Mouse (Mus musculus) megakaryocyte-erythroid progenitor cell, adult 5-6 weeks (primary cell): ENCODE data around the gene Tspan17. TPM values are rescaled to one million over a fixed set of nuclear protein-coding genes. Genes with fewer than 3 reads are reported as not detected.
A peak's percentile ranks its signal among the peaks of the same experiment; 100 is the strongest.

ENCODE experiments used
- ATAC-seq: replicated peaks from 2 replicates; pipeline ENCODE4 v1.8.0; 2016; ENCODE audit warnings: mild to moderate bottlenecking, inconsistent platforms; ENCODE audit not compliant: severe bottlenecking, poor library complexity, low FRiP score, low TSS enrichment
- total RNA-seq, 2 experiments: library from RNA; stranded (forward) in 1 of 2; stranded (reverse) in 1 of 2; fragments of 200-1000, 215-1000 nt in 1 of 2; fragments of >200 nt in 1 of 2; fragmentation: Nextera tagmentation in 1 of 2; gene quantifications; 2 replicates each; pipeline ENCODE4 v1.2.3; 2014 to 2017

The Tspan17 gene
- total RNA-seq (2014; fragmentation: Nextera tagmentation) (1.3 TPM in 1 of 2 replicates, not detected in the other), total RNA-seq (2017) (4.1 TPM in 1 of 2 replicates, not detected in the other)

- peak; percentile 90 for ATAC-seq
These were observed at the start of gene Tspan17 for GRCm38 (mm10) chr13:54788740-54789560. Tspan17 (plus strand) TSS chr13:54789377.

GRCm38 (mm10) chr13:54746110-54746509, 43.1 kb upstream of the Tspan17 start:
- no peak for ATAC-seq

- no peak for ATAC-seq
These were observed 42.3 kb upstream of the Tspan17 start for GRCm38 (mm10) chr13:54746896-54747295.

- ATAC-seq, result no peak
These were observed 41.0 kb upstream of the Tspan17 start for GRCm38 (mm10) chr13:54748190-54748589.

GRCm38 (mm10) chr13:54748721-54749060, 40.5 kb upstream of the Tspan17 start:
- ATAC-seq, result no peak

- ATAC-seq, result no peak
These were observed 39.9 kb upstream of the Tspan17 start for GRCm38 (mm10) chr13:54749061-54749863.

- ATAC-seq, result no peak
These were observed 39.2 kb upstream of the Tspan17 start, which contains the start of gene Gprin1 for GRCm38 (mm10) chr13:54749864-54750411. Gprin1 (minus strand) TSS chr13:54749874.

GRCm38 (mm10) chr13:54750699-54751098, 38.5 kb upstream of the Tspan17 start:
- no peak for ATAC-seq

- no peak for ATAC-seq
These were observed 36.5 kb upstream of the Tspan17 start for GRCm38 (mm10) chr13:54752656-54753055.

- ATAC-seq, result no peak
These were observed 35.4 kb upstream of the Tspan17 start for GRCm38 (mm10) chr13:54753733-54754132.

GRCm38 (mm10) chr13:54754169-54755080, 34.8 kb upstream of the Tspan17 start:
- ATAC-seq, result no peak

- no peak for ATAC-seq
These were observed 33.9 kb upstream of the Tspan17 start for GRCm38 (mm10) chr13:54755201-54755830.

- ATAC-seq, result no peak
These were observed 32.9 kb upstream of the Tspan17 start for GRCm38 (mm10) chr13:54756156-54756712.

GRCm38 (mm10) chr13:54757093-54757830, 31.9 kb upstream of the Tspan17 start:
- no peak for ATAC-seq

- peak; percentile 90 for ATAC-seq
These were observed 31.0 kb upstream of the Tspan17 start for GRCm38 (mm10) chr13:54758045-54758755.

- ATAC-seq, result no peak
These were observed 30.3 kb upstream of the Tspan17 start for GRCm38 (mm10) chr13:54758756-54759470.

GRCm38 (mm10) chr13:54759496-54759895, 29.7 kb upstream of the Tspan17 start:
- no peak for ATAC-seq
